Mouse (Mus musculus) midbrain, embryonic 10.5 days (tissue): ENCODE measurements around the gene Brd3. TPM values are rescaled to one million over a fixed set of nuclear protein-coding genes. Genes with fewer than 3 reads are reported as not detected.
"Not testable (repeated sequence)": the region's sequence is repeated elsewhere in the genome, so short reads cannot be mapped to it uniquely, and the experiment has no call there.

Source experiments
- DNase-seq: peaks from one replicate; pipeline ENCODE4 v3.0.0-alpha.2; 2017; ENCODE audit warnings: low spot score
- H3K27ac ChIP-seq: fragments of 300-500 bp; sonication (generic); replicated peaks from 2 replicates; pipeline ENCODE4 v1.5.1; 2016; ENCODE audit warnings: mild to moderate bottlenecking
- H3K27me3 ChIP-seq: fragments of 300-500 bp; sonication (generic); 2 replicates; pipeline ENCODE4 v1.6.1; 2016; ENCODE audit warnings: low read depth, mild to moderate bottlenecking; ENCODE audit not compliant: poor library complexity, severe bottlenecking
- H3K36me3 ChIP-seq: fragments of 300-500 bp; sonication (generic); 2 replicates; pipeline ENCODE4 v1.6.1; 2016; ENCODE audit warnings: mild to moderate bottlenecking, moderate library complexity
- H3K4me1 ChIP-seq: fragments of 300-500 bp; sonication (generic); 2 replicates; pipeline ENCODE4 v1.6.1; 2016
- H3K4me3 ChIP-seq: fragments of 300-500 bp; sonication (generic); 2 replicates; pipeline ENCODE4 v1.5.1; 2016; ENCODE audit warnings: mild to moderate bottlenecking, moderate library complexity
- H3K9me3 ChIP-seq: fragments of 300-500 bp; sonication (generic); replicated peaks from 2 replicates; pipeline ENCODE4 v1.6.1; 2016; ENCODE audit warnings: mild to moderate bottlenecking
- WGBS: fragments of 180-500 bp; shearing (Covaris S2); methylation state at CpG from one replicate; pipeline ENCODE4 v1.1.7; 2016; 5-methylcytosine and 5-hydroxymethylcytosine counted together
- polyA plus RNA-seq: library from polyadenylated mRNA; unstranded; fragments of >200 nt; fragmentation: Nextera tagmentation; extraction: Ambion mirVana; gene quantifications from 2 replicates; pipeline ENCODE4 v1.2.1, GENCODE M21; 2016

The Brd3 gene
- polyA plus RNA-seq, 1 experiment from 2014 or later, result 156 TPM

GRCm38 (mm10) chr2:27539772-27540514, 32.5 kb upstream of the Brd3 start:
- H3K27ac ChIP-seq, result peak overlapping the region; percentile 92
- peaks cover 22% of the 10 kb centered on the region for H3K36me3 ChIP-seq
- H3K4me3 ChIP-seq, result peak overlapping the region; percentile 53
- peaks cover 19% of the 10 kb centered on the region for H3K4me1 ChIP-seq
- peak; percentile 97 for DNase-seq
- under 1% methylated on average over 46 of the region's 46 CpGs for WGBS
- H3K9me3 ChIP-seq, result no peaks in the 10 kb centered on the region
- no peaks in the 10 kb centered on the region for H3K27me3 ChIP-seq

- H3K36me3 ChIP-seq, result peaks cover 28% of the 10 kb centered on the region
- no peaks in the 10 kb centered on the region for H3K9me3 ChIP-seq
- H3K4me3 ChIP-seq, result peak overlapping the region; percentile 53
- peak overlapping the region; percentile 92; the same call in 1 of the 2 replicates for H3K27ac ChIP-seq
- H3K4me1 ChIP-seq, result peaks cover 19% of the 10 kb centered on the region
- no peak for DNase-seq
- 24% methylated on average over 5 of the region's 5 CpGs for WGBS
- H3K27me3 ChIP-seq, result no peaks in the 10 kb centered on the region
Observed at GRCm38 (mm10) chr2:27539336-27539735, 31.9 kb upstream of the Brd3 start.

GRCm38 (mm10) chr2:27538455-27539330, 31.2 kb upstream of the Brd3 start:
- DNase-seq, H3K9me3 ChIP-seq, H3K27me3 ChIP-seq: not testable (repeated sequence)
- H3K27ac ChIP-seq, result peak overlapping the region; percentile 92; the same call in 1 of the 2 replicates
- 0 out of 2 replicates have a peak overlapping the region, but pooled peaks have one; percentile 53 for H3K4me3 ChIP-seq
- H3K4me1 ChIP-seq, result peaks cover 19% of the 10 kb centered on the region
- WGBS, result 67% methylated on average over 5 of the region's 5 CpGs
- peaks cover 35% of the 10 kb centered on the region for H3K36me3 ChIP-seq

GRCm38 (mm10) chr2:27518283-27518682, 10.8 kb upstream of the Brd3 start:
- H3K9me3 ChIP-seq, result no peaks in the 10 kb centered on the region
- no peak for DNase-seq
- no peak overlapping the region for H3K27ac ChIP-seq
- no peak overlapping the region for H3K4me3 ChIP-seq
- WGBS, result 93% methylated on average over 3 of the region's 3 CpGs
- H3K4me1 ChIP-seq, result peaks cover 34% of the 10 kb centered on the region
- no peaks in the 10 kb centered on the region for H3K27me3 ChIP-seq
- peaks cover 54% of the 10 kb centered on the region for H3K36me3 ChIP-seq

- WGBS, result 13% methylated on average over 1 of the region's 1 CpGs
- no peak for DNase-seq
- no peaks in the 10 kb centered on the region for H3K9me3 ChIP-seq
- peaks cover 34% of the 10 kb centered on the region for H3K4me1 ChIP-seq
- no peaks in the 10 kb centered on the region for H3K27me3 ChIP-seq
- H3K4me3 ChIP-seq, result peak overlapping the region; percentile 95
- H3K27ac ChIP-seq, result peak overlapping the region; percentile 91; the same call in 1 of the 2 replicates
- H3K36me3 ChIP-seq, result peaks cover 35% of the 10 kb centered on the region
Observed at GRCm38 (mm10) chr2:27516289-27516688, 8.8 kb upstream of the Brd3 start.

GRCm38 (mm10) chr2:27515341-27516166, 8.1 kb upstream of the Brd3 start:
- peaks cover 34% of the 10 kb centered on the region for H3K4me1 ChIP-seq
- no peaks in the 10 kb centered on the region for H3K27me3 ChIP-seq
- under 1% methylated on average over 40 of the region's 40 CpGs for WGBS
- H3K4me3 ChIP-seq, result peak overlapping the region; percentile 95
- H3K27ac ChIP-seq, result peak overlapping the region; percentile 91
- DNase-seq, result no peak
- peaks cover 28% of the 10 kb centered on the region for H3K36me3 ChIP-seq
- no peaks in the 10 kb centered on the region for H3K9me3 ChIP-seq

GRCm38 (mm10) chr2:27514639-27515328, 7.3 kb upstream of the Brd3 start, which contains the start of gene Wdr5:
Gene Wdr5 (plus strand): TSS chr2:27515157.
- Histone ChIP-seq H3K4me1 (peaks cover 34% of the 10 kb centered on the region), H3K4me3 (peak within 1 kb of the TSS; percentile 95), H3K36me3 (peaks cover 20% of the 10 kb centered on the region), H3K27ac (peak within 1 kb of the TSS; percentile 91), H3K27me3 (no peaks in the 10 kb centered on the region), H3K9me3 (no peaks in the 10 kb centered on the region)
- peak; percentile 98 for DNase-seq
- WGBS, result under 1% methylated on average over 57 of the region's 57 CpGs

- Histone ChIP-seq H3K9me3 (no peaks in the 10 kb centered on the region), H3K4me3 (peak overlapping the region; percentile 95), H3K4me1 (peaks cover 34% of the 10 kb centered on the region), H3K27ac (peak overlapping the region; percentile 91), H3K36me3 (peaks cover 11% of the 10 kb centered on the region), H3K27me3 (no peaks in the 10 kb centered on the region)
- no peak for DNase-seq
- WGBS, result 81% methylated on average over 5 of the region's 5 CpGs
Observed at GRCm38 (mm10) chr2:27513861-27514260, 6.4 kb upstream of the Brd3 start.

- Histone ChIP-seq H3K27me3 (no peaks in the 10 kb centered on the region), H3K36me3 (0 out of 2 replicates have a peak, but pooled peaks cover 1% of the 10 kb centered on the region), H3K4me1 (peaks cover 34% of the 10 kb centered on the region), H3K9me3 (no peaks in the 10 kb centered on the region), H3K27ac (no peak overlapping the region), H3K4me3 (no peak overlapping the region)
- WGBS, result 95% methylated on average over 3 of the region's 3 CpGs
- DNase-seq, result no peak
Observed at GRCm38 (mm10) chr2:27512909-27513308, 5.4 kb upstream of the Brd3 start.

- Histone ChIP-seq H3K27me3 (no peaks in the 10 kb centered on the region), H3K27ac (no peak overlapping the region), H3K36me3 (no peaks in the 10 kb centered on the region), H3K4me3 (no peak overlapping the region), H3K4me1 (peaks cover 18% of the 10 kb centered on the region), H3K9me3 (no peaks in the 10 kb centered on the region)
- no peak for DNase-seq
- WGBS, result 91% methylated on average over 7 of the region's 7 CpGs
Observed at GRCm38 (mm10) chr2:27510706-27511105, 3.2 kb upstream of the Brd3 start.

GRCm38 (mm10) chr2:27506658-27507057, 804 bp downstream of the Brd3 start:
- DNase-seq, result not testable (repeated sequence)
- WGBS, result 77% methylated on average over 4 of the region's 4 CpGs

More at GRCm38 (mm10) chr2:27506658-27507057, 804 bp downstream of the Brd3 start:
- not testable (repeated sequence) for H3K4me3 ChIP-seq, H3K36me3 ChIP-seq, H3K27me3 ChIP-seq, H3K27ac ChIP-seq, H3K9me3 ChIP-seq
- H3K4me1 ChIP-seq, result peaks cover 12% of the 10 kb centered on the region
